Mouse (Mus musculus): ENCODE measurements at regions not wholly inside any gene's neighbourhood (a gene's known extent, or its start where the extent isn't known, plus 50 kb on each side); places are given as distances from the start of the nearest gene placed in this dataset.

DNA sequence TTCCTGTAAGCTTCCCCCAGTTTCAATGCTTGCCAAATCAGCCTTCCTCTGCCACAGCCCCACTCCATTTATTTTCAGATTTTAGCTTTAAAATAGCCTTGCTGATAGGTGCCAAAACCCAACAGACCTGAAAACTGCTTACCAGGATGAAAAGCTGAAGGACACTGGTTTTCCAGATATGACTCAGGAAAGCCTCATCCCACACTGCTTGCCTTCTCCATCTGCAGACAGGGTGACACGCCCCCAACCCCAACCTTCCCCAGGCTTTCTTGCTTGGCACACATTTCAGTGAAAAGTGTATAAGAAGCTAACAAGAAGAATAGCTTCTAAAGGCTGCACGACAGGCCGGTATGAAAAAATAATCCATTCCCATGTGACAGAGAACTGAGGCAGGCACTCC is 425.3 kb downstream of the Fut8 start:
- TF ChIP-seq CTCF (IDR thresholded peaks at IDR 0.05) (no peak), EP300 (IDR thresholded peaks at IDR 0.05; ENCODE audit: insufficient read depth, low read depth, low read length) (no peak)

Data from heart, adult 2 months (tissue).